Mouse (Mus musculus): Measurements from ENCODE around the gene Zkscan6.

DNA sequence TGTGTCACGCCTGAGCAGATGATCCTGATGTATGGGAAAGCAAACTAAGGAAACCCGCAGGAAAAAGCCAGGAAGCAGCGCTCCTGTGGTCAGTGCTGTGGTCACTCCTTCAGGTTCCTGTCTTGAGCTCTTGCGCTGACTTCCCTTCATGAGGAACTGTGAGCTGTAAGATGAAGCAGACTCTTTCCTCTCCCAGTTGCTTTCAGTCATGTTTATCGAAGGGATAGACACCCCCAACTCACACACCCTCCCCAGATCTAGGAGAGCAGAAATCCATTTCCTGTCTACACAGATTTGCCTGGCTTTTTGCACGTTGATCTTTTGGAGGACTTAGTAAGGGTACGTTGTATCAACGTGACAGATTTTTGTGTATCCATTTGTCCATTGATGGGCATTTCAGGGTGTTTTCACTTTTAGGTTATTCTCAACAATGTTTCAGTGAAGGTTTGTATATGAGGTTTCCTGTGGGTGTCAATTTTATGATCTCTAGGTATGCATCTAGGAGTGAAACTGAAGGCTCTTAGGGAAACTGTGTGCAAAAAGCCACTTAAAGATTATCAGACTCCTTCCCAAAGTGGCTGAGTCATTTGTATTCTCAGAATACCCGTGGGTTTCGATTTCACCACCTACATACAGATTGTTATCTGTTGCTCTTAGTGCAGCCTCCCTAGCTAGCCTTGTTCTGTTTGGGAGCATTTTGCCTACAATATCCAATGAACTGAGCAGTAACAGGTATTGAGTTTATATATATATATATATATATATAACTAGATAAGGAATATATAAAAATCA, 12.4 kb upstream of the Zkscan6 start:
- TF ChIP-seq CTCF (conservative IDR thresholded peaks at IDR 0.05; ENCODE audit: low read length) (no peak), NANOG (IDR thresholded peaks at IDR 0.05; ENCODE audit: borderline replicate concordance, low read length) (no peak)

Measured in E14TG2a.4 (cell line).